Mouse (Mus musculus): ENCODE data around the gene Krtcap3.
A peak's percentile ranks its signal among the peaks of the same experiment; 100 is the strongest.

The Krtcap3 gene

DNA sequence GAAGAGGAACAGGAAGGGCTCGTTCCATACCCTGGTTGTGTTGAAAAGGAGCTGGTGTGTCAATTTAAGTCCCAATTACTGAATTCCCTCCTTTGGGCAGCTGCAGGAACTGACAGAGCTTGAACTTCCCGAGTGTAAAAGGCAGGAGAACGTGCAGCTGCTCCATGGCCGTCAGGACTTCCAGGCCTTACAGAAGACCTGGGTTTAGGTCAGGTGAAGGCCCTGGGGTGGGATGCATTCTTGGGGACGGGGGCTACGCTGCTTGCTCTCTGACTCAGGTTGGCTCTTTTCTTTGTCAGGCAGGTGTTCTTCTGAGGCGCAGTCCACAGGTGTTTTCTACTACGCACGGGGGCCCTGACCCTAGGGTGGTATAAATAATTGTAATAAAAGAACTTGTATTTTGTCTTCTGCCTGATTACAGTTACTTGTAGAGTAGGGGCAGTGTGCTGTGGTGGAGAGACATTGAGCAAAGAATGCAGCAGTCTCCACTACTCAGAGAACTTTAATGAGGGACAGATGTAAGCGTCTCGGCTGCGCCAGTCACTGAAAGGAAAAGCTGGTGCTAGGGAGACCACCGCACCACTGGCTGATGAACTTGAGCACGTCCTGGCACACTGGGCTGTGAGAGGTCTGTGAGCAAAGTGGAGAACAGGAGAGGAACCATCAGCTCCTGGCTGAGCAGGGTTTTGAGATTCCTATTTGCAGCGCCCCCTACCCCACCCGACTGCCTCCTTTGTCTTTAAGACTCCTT lies 1.5 kb downstream of the Krtcap3 start:
- DNase-seq (ENCODE audit: extremely low read depth, low read depth, low spot score), result no peak

DNA sequence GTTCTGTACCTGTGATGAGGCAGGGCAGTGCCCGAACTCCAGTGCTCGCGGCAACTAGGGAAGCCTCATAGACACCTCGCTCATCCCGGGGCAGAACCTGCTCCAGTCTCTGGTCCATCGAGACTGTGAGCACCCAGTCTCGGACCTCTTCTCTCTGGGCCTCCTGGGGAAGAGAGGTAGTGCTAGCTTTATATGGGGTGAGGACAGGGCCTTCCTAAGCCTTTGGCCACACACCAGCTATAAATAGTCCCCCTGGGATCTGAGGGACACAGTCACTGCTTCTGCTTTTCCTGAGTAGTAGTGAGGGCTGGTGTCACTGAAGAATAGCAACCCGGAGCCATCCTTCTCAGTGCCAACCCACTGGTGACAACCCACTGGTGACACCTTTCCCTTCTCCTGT lies 2.3 kb downstream of the Krtcap3 start:
- DNase-seq (ENCODE audit: extremely low read depth, low read depth, low spot score), result no peak

DNA sequence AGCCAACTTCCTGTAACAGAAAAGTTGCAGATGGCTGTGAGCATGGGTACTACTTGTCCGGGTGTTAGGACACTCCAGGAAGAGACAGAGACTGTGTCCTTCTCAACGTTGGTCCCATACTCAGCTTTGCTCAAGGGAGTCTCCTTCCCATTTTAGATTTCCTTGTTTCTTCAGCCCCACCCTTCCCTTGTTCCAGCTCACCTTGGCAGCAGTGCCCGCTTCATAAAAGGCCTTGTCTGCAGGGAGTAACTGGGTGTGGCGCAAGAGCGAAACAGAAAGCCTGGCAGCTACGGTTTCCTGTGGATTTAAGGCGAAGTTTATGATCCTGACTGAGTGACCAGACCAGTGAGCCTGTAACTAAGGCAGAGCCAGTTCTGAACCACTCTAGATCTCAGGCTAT lies 3.0 kb downstream of the Krtcap3 start:
- peak; percentile 70 for DNase-seq (ENCODE audit: extremely low read depth, low read depth, low spot score)

DNA sequence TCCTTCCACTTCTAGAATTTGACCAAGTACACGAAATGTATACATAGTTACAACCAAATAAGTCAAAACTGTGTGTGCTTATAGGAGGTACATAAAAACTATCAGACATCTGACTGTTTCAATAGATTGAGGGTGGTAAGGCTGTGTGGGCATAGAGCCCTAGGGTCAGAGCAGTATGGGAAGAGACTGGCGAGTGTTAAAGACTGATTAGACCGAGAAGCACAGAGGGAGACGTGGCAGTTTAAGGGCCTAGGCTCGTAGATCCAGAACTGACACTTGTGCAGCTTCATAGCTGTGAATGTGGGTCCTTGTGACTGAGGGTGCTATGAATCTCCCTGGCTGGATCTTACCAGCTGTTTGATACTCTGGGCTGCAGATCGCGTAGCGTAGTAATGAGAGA lies 3.4 kb downstream of the Krtcap3 start:
- no peak for DNase-seq (ENCODE audit: extremely low read depth, low read depth, low spot score)

DNA sequence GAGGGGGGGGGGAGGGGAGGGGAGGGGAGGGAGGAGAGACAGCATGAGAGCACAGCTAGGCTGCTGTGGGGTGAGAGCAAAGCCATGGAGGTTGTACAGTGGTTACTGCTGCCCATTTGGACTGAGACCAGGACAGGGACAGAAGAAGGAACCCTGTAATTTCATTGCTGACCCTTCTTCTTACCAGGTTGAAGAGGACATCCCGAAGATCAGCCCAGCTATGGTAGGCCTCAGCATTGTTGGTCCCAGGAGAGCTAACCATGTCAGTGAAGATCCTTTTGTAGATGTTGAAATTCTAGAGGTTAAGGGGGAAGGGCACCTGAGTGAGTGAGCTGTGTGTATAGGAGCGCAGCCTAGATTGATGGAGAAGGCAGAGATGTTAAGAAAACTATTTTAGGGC lies 3.9 kb downstream of the Krtcap3 start:
- DNase-seq (ENCODE audit: extremely low read depth, low read depth, low spot score), result no peak

DNA sequence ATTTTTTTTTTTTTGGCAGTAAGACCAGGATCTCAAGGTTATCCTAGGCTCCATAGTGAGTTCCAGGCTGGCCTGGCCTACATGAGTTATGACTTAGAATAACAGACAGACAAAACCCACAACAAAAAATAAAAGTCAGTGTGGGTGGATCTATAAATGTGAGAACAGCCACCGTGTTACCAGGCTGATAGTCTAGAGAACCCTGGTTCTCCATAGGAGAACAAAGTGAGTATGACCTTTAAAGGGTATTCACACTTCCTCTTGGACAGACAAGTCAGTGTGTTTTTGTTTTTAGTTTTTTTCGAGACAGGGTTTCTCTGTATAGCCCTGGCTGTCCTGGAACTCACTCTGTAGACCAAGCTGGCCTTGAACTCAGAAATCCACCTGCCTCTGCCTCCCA lies 4.5 kb downstream of the Krtcap3 start:
- no peak for DNase-seq (ENCODE audit: extremely low read depth, low read depth, low spot score)

DNA sequence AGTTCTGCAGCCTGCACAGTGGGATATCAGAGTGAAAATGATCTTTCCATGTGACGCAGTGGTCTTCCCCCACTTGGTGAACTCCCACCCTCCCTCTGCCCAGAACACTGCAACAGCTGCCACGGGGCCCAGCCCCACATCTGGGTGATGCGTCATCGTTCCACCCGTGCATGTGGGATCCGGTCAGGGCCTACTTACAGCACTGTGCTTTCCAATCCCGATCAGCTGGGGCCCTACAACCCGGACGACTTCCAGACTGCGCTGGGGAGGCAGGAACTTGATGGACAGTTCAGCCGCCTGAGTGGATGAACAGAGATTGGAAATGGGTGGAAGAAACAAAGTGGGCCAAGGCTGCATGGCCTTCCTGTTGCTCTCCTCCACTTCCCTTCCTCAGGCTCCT lies 6.1 kb downstream of the Krtcap3 start:
- DNase-seq (ENCODE audit: extremely low read depth, low read depth, low spot score), result no peak

DNA sequence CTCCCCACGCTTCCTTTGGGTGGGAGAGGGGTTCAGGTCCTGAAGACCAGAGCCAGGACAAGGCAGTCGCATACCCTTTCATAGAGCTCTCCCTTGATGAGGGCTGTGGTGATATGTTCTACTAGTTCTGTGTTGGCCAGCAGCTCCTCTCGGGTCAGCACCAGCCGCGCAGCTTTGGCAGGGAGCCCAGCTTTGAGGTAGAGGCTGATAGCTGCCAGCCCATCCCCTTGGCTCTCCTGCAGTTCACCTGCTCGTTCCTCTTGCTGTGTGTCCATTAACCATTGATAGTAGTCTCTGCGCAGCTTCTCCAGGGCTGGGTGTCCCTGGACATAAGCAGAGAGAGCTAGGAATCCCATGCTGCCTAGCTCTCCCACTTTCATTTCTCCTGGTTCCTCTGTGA lies 14.6 kb downstream of the Krtcap3 start:
- no peak for DNase-seq (ENCODE audit: extremely low read depth, low read depth, low spot score)

DNA sequence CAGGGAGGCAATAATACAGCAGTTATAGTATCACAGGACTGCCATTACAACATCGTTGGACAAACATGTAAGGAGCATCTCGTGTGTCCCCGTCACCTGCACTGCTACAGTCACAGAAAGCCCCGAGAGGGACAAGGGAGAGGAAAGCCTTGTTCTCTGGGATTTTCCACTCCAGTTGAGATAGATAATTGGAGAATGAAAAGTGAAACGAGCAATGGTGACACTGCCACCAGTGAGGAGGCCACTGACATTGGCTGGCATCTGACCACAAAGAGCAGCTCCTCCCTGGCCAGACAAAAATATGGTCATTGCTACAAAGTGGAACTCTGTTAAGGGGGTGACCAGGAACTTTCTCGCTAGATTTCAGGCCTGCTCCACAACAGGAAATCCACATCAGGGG lies 16.2 kb downstream of the Krtcap3 start:
- no peak for DNase-seq (ENCODE audit: extremely low read depth, low read depth, low spot score)

DNA sequence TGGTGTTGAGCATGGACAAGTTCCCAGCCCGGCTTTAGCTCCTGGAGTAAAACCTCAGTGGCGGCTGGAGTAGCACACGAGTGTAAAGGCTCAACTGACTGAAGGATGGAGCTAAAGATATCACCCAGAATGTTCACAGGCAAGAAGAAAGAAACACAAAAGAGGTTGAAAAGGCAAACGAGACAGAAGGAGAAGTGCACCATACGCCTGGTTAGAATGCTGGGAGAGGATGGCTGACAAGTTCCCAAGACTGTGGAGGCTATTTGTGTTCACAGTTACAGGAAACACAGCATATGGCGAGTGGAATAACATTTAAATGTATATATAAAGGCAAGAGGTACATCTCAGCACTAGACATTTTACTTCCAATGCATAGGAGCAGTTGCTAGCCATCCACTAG lies 21.5 kb downstream of the Krtcap3 start:
- no peak for DNase-seq (ENCODE audit: extremely low read depth, low read depth, low spot score)

DNA sequence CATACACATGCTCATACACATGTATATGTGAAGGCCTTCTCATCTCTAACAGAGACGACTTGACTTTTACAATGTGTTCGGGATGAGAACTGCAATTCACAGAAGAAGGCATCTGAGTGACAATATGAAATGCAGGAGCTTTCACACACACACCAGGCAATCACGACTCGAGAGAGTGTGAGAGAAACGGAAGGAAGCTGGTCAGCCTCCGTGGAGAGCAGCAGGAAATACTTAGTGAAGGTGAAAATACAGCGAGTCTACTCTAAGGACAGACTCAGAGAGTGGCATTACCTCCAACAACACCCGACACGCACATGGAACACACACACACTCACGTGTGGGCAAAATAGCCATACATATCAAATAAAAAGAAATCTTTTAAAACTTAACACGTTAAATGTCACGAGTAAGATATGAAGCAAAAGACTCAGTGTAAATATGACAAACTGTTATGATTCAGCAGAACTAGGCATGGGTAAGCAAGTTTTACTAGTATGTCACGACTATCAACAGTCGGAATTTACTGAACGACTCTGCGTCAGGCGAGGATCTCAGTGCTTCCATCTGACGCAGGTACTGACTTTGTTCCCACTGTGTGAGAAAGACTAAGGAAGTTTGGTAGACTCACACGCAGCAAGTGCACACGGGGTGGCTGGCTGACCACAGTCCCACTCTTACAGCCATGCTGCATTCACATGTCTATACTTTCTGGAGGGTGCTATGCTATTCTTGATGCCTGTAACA lies 27.9 kb downstream of the Krtcap3 start:
- DNase-seq (ENCODE audit: extremely low read depth, low read depth, low spot score), result no peak

DNA sequence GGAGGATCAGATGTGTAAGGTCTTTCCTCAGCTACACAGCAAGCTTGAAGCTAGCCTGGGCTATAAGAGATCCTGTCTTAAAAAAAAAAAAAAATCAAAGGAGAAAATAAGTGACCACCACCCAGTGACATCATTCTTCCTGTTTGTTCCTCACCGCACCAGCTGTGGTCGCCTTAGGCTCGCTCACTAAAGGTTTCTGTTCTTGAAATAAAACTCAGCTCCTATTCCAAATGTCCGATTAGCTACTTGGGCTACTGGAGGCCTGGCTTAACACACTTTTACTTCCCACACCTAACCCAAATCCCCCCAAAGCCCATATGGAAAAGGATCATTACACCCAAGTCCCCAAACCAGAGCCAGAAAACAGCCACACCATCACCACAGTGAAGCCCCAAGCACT lies 36.7 kb downstream of the Krtcap3 start:
- no peak for DNase-seq (ENCODE audit: extremely low read depth, low read depth, low spot score)

DNA sequence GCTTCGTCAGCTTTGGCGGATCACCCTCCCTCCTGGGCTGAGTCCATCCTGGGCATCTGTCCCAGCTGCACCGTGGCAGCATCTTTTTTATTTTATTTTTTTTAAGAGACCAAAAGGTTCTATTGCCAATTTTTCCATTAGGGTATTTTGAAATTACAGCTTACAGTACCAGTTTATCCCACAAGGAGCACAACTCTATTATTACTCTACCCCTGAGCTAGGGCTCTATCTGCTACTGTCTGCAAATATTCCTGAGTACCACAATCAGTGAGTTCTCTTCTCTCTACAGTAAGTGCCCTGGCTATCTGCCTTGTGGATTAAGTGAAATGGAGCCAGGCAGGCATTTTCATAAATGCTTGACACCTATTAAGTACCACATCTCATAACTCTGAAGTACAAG lies 37.2 kb downstream of the Krtcap3 start:
- DNase-seq (ENCODE audit: extremely low read depth, low read depth, low spot score), result no peak

DNA sequence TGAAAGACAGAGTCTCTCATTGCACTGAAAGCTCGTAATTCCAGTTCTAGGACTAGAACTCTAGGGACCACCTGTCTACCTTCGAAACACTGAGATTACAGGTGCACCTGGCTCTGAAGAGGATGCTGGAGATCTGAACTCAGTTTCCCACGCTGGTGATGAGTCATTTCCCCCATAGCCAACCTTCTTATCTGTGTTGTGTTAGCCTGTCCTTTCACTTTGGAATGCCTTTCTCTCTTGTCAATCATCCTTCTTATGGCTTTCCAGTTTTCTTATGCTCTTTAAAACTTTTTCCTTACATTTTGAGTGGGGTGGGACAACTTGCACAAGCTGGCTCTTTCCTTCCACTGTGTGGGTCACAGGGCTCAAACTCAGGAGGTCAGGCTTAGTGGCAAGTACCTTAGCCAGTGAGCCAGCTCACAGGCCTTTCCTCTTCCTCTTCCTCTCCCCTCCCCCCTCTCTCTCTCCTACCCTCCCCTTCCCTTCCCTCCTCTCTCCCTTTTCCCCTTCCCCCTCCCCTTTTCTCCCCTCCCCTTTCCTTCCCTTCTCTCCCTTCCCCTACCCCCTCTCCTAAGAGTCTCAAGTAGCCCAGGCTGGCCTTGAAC lies 38.2 kb downstream of the Krtcap3 start:
- no peak for DNase-seq (ENCODE audit: extremely low read depth, low read depth, low spot score)

DNA sequence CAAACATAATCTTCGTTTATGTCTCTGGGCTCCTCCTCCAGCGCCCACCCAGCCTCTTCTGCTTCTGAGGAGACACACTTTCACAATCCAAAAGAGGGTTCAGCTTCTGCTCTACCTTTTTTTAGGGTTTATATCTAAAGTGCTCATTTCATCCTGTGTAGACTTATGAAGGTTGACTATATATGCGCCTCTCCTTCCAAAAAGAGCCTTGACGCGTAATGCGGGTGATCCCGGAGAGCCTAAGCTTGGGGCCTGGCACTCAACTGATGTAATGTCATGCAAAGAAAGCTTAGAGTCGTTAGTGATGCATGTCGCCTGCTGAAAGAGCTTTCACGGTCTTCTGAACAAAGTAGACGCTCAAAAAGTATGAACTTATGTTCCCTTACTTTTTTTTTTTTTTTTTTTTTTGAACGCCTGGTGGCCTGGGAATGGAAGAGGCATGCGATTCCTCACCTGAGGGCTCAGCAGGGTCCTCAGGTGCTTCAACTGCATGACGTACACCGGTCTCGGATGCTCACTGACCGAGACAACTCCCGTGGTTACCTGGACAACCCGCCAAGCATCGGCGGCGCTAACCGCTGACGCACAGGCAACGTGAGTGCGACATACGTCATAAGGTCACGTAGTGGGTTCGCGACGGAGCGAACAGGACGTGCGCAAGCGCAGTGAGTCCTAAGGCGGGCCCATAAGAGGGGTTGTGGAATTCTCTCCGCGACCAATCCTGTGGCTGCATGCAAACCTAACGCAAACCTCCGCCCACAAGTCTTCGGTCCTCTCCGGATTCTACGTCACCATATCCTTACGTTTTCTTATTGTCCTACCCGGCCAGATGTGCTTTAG lies 39.2 kb downstream of the Krtcap3 start, which contains the start of gene Ift172:
Gene Ift172, minus strand, starts transcription at position 596 of the 840 bp plus-strand sequence.
- peak; percentile 87 for DNase-seq (ENCODE audit: extremely low read depth, low read depth, low spot score)

DNA sequence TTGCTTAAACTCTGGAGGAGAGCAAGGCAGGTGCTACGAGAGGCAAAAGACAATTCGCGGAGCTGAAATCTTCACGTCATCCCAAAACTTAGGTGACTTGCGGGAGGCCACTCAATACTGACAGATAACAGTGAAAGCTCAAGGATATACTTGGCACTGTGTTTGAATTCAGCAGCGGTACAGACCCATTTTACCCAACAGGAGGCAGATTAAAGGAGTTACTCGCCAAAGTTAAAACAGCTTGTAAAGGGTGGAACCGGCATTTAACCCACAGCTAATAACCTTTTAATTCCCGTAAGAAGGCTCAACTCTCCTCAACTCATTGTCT lies 39.8 kb downstream of the Krtcap3 start:
- DNase-seq (ENCODE audit: extremely low read depth, low read depth, low spot score), result no peak

DNA sequence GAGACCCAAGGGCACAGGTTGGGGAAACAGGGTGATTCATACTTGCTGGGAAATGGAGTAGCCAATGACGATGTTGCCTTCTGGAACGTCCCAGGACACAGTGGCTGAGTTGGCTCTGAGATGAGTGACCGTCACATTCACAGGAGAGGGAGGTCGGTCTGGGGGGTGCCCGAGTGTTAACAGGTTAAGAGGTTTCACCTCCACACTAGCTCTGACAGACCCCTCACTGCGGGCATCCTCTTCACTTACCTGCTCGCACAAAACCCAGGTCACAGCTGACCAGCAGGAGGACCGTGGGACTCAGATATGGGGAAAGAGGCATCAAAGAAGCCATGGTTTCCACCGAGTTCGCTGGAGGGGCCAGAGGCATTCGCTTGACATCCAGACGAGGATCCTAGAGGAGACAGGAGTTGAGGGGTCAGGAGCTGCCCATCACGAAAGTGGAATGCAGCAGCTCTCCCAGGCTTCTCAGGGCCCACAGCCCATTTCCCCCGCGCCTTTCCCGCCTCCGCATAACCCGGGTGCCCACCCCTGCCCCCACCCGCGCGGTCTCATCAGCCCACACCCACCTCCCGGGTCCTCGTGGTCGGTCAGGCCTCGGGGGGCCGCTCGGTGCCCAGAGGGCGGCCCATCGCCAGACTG lies 43.6 kb downstream of the Krtcap3 start:
- no peak for DNase-seq (ENCODE audit: extremely low read depth, low read depth, low spot score)

DNA sequence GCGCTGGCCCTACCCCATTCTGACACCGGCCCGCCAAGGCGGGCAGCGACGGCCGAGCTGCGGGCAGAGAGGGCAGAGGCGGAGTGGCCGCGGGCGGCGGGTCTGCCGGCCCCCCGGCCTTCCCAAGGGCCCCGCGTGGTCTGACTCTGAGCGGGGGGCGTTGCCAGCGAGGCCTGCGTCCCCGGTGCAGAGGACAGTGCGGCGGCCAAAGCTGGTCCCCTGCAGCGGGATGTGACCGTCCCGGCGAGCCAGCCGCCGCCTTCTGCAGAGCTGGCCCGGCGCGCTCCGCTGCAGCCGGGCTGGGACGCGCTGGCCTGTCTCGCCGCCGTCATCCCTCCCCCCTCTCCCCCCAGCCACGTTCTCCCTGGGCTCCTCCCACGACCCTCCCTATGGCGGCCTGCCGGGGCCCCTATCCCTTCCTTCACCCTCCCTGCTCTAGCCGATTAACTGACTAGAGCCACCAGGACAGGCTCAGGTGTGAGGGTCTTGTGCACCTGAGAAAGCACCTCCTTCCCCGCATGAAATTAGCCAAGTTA lies 44.2 kb downstream of the Krtcap3 start, which contains the start of gene Fndc4:
Gene Fndc4, minus strand, starts transcription at position 475 of the 536 bp plus-strand sequence.
- no peak for DNase-seq (ENCODE audit: extremely low read depth, low read depth, low spot score)

DNA sequence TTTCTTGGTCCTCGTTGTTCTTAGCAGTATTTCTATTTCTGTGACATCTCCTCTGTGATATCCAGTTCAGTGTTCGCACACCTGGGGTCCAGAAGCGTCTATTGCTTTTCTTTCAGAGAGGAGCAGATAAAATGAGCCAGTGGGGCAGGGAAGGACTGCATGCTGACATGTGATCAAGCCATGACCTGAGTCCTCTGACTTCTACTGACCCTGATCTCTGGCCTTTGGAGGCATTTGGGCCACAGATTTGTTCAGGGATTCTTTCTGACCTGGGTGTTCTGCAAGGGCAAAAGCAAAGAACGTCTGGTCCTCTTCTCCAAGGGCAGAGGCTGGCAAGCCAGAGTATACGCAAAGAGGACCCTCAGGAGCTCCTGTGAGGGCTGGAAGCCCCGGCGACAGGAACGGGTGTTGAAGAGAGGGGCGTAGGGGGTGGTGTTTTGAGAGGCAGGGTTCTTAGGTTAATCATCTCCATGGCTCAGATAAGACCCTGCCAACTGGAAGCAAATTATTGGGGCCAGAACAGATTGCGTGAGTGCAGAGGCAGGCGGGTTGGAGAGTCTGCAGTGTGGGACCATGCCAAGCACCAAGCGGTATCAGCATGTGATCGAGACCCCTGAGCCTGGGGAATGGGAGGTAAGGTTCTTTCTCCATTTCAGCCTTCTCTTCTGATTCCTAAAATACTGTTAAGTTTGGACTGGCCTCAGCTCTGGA lies 45.7 kb downstream of the Krtcap3 start, which contains the start of gene Gckr:
Gene Gckr, plus strand, starts transcription at position 397 of the 711 bp plus-strand sequence.
- DNase-seq (ENCODE audit: extremely low read depth, low read depth, low spot score), result no peak

DNA sequence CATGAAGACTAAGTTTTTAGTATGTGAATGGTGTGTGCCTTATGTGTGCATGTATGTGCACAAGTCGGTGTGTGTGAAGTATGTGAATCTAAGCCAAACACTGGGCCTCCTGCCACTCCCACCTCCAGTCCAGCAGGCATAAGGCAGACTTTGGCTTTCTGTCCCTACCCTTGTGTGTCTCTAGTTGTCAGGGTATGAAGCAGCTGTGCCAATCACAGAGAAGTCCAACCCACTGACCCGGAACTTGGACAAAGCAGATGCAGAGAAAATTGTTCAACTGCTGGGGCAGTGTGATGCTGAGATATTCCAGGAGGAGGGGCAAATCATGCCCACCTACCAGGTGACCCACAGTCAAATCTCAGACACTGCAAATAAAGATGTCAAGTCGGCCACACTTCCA lies 46.5 kb downstream of the Krtcap3 start:
- no peak for DNase-seq (ENCODE audit: extremely low read depth, low read depth, low spot score)
